Mouse (Mus musculus) embryonic stem cell, embryonic (primary cell): ENCODE measurements around the gene Tmem234.

Source experiments
- CTCF ChIA-PET, 4 experiments: fragments of 300-600 bp in 2 of 4; fragments of 350-600 bp in 2 of 4; sonication (Branson Sonifier 250); formaldehyde crosslinking; loops; one replicate each; lab custom pipeline; 2022; ENCODE audit warnings: inconsistent platforms in 2 of 4; lab: Charles Lee
- POLR2A ChIA-PET, 4 experiments: fragments of 300-600 bp in 2 of 4; fragments of 350-600 bp in 2 of 4; sonication (Branson Sonifier 250); formaldehyde crosslinking; loops; one replicate each; lab custom pipeline; 2022; ENCODE audit warnings: antibody characterized with exemption in 4 of 4, inconsistent platforms in 1 of 4; lab: Charles Lee

Gene Tmem234

GRCm38 (mm10) chr4:129648656-129649055, 48.2 kb downstream of the Tmem234 start:
- CTCF ChIA-PET: no interaction called here
- POLR2A ChIA-PET: interaction anchor here in 2 of 4 experiments (0.7 to 1.2 kb wide), 5 partner anchors 12 to 48 kb away, joined by 3 to 5 read pairs (median 3); partner anchors contain the start of gene Tmem39b (in 1 of the 2)

GRCm38 (mm10) chr4:129650359-129650758, 49.9 kb downstream of the Tmem234 start:
- POLR2A ChIA-PET: interaction anchor here in 1 of 4 experiments (0.7 to 3.7 kb wide), 3 partner anchors 9 to 23 kb away, joined by 3 to 20 read pairs (median 3); partner anchors contain the start of gene Txlna

GRCm38 (mm10) chr4:129654770-129655169, 54.3 kb downstream of the Tmem234 start:
- ChIA-PET POLR2A (interaction anchor here in 2 of 4 experiments (0.6 to 1.7 kb wide), 8 partner anchors 8 to 122 kb away, joined by 3 to 5 read pairs (median 3); partner anchors contain the start of genes Txlna (in 2 of the 2) and Tmem39b (in 1 of the 2)), CTCF (interaction anchor here in 2 of 4 experiments (0.5 kb wide), 2 partner anchors 52 to 116 kb away, joined by 4 to 9 read pairs; no protein-coding TSS in a partner anchor)

More at GRCm38 (mm10) chr4:129650359-129650758, 49.9 kb downstream of the Tmem234 start:
- CTCF ChIA-PET: interaction anchor here in 2 of 4 experiments (0.5 to 0.7 kb wide), 4 partner anchors 9 to 874 kb away, joined by 3 to 5 read pairs (median 3); partner anchors contain the start of gene Txlna (in 1 of the 2)

- ChIA-PET POLR2A (interaction anchor here in 2 of 4 experiments (0.6 to 0.7 kb wide), 2 partner anchors 17 to 19 kb away, joined by 3 read pairs; no protein-coding TSS in a partner anchor), CTCF (interaction anchor here in 1 of 4 experiments (1.1 kb wide), 1 partner anchor 85 kb away, joined by 3 read pairs; no protein-coding TSS in a partner anchor)
Observed at GRCm38 (mm10) chr4:129661584-129661983, 61.1 kb downstream of the Tmem234 start.

GRCm38 (mm10) chr4:129662255-129662813, 61.9 kb downstream of the Tmem234 start:
- POLR2A ChIA-PET: interaction anchor here in 2 of 4 experiments (0.6 to 0.8 kb wide), 2 partner anchors 20 to 21 kb away, joined by 3 read pairs; partner anchors contain the start of gene Txlna (in 1 of the 2)
- CTCF ChIA-PET: no interaction called here

- POLR2A ChIA-PET: interaction anchor here in 3 of 4 experiments (0.7 to 2.3 kb wide), 12 partner anchors 10 to 171 kb away, joined by 3 to 14 read pairs (median 4); partner anchors contain the start of genes Tmem39b (in 2 of the 3) and Txlna (in 2 of the 3)
- CTCF ChIA-PET: interaction anchor here in 2 of 4 experiments (1.3 to 2.2 kb wide), 3 partner anchors 10 to 57 kb away, joined by 3 to 8 read pairs (median 5); partner anchors contain the start of genes Dcdc2b (in 1 of the 2) and Tmem39b (in 1 of the 2)
Observed at GRCm38 (mm10) chr4:129671491-129672082, 71.1 kb downstream of the Tmem234 start.

GRCm38 (mm10) chr4:129672083-129672877, 71.8 kb downstream of the Tmem234 start, which contains the start of gene Kpna6:
Gene Kpna6 (minus strand): TSS chr4:129672767.
- POLR2A ChIA-PET: interaction anchor here in 3 of 4 experiments (0.6 to 2.3 kb wide), 26 partner anchors 9 to 635 kb away, joined by 3 to 14 read pairs (median 3); partner anchors contain the start of genes Txlna (in 3 of the 3), Tmem39b (in 2 of the 3), Bsdc1 (in 1 of the 3) and Hdac1 (in 1 of the 3)

GRCm38 (mm10) chr4:129672878-129673449, 72.5 kb downstream of the Tmem234 start:
- ChIA-PET POLR2A (interaction anchor here in 3 of 4 experiments (0.6 to 2.3 kb wide), 25 partner anchors 8 to 635 kb away, joined by 3 to 14 read pairs (median 3); partner anchors contain the start of genes Tmem39b (in 2 of the 3), Txlna (in 2 of the 3), Bsdc1 (in 1 of the 3) and Hdac1 (in 1 of the 3)), CTCF (interaction anchor here in 3 of 4 experiments (0.5 to 2.2 kb wide), 10 partner anchors 8 to 567 kb away, joined by 3 to 8 read pairs (median 3); partner anchors contain the start of genes Dcdc2b (in 1 of the 3), Tmem39b (in 1 of the 3) and Txlna (in 1 of the 3))

More at GRCm38 (mm10) chr4:129672083-129672877, 71.8 kb downstream of the Tmem234 start, which contains the start of gene Kpna6:
- CTCF ChIA-PET: interaction anchor here in 3 of 4 experiments (0.5 to 2.2 kb wide), 11 partner anchors 9 to 568 kb away, joined by 3 to 8 read pairs (median 3); partner anchors contain the start of genes Txlna (in 2 of the 3), Dcdc2b (in 1 of the 3) and Tmem39b (in 1 of the 3)
